Mouse (Mus musculus): ENCODE results near the gene Rpl27a. TPM values are rescaled to one million over a fixed set of nuclear protein-coding genes. Genes with fewer than 3 reads are reported as not detected.

The Rpl27a gene
- 299 and 318 TPM in 2 replicates for polyA plus RNA-seq (2012; rRNA removed)

DNA sequence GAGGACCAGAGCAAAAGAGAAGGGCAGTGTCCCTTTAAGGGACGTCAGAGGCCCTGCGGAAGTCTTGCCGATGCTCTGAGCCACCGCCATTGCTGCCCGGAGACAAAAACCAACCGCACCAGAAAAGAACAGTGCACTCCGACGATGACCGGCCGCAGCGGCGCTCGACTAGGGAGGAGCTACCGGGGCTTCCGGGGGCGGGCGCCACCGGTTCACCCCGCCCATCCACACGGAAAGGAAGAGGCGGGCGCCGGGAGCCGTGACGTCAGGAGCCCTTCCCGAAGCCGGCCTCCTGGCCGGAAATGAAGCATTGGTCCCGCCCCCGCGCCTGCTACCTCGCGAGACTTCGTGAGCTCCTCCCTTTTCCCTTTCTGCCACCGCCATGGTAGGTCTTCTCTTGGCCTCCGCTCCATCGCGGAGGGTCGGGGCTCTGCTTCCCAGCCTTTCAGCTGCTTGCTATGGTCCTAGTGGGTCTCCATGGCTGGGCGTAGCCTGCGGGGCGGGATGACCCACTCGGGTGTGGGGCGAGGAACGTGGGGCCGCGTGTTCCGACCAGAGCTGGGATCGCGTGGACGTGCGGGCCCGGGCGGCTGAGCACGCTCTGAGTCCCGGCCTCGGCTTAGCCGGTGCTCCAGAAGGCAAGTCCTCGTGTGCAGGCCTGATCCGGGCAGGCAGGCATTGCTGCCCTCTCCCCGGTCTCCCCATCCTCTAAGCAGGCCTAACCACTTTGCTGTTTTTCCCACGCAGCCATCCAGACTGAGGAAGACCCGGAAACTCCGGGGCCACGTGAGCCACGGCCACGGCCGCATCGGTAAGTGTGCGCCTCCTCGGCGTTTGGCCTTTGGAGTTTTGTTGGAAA, at the start of gene Rpl27a:
Gene Rpl27a (plus strand): TSS at position 310 of the 859 bp plus-strand sequence.
- Histone ChIP-seq H3K27me3 (ENCODE audit: control insufficient read depth, insufficient read depth, low read length) (no peaks in the 10 kb centered on the region), H3K27ac (ENCODE audit: insufficient read depth, low read length) (peak within 1 kb of the TSS; percentile 90), H3K4me1 (ENCODE audit: control insufficient read depth, insufficient read depth, low read length) (peaks cover 8% of the 10 kb centered on the region; the same call in 1 of the 2 replicates), H3K4me3 (replicated peaks; ENCODE audit: insufficient read depth, low read depth, low read length) (peak within 1 kb of the TSS; percentile 88)
- peak; percentile 99 for DNase-seq
- WGBS: under 1% methylated on average over 72 of the region's 72 CpGs
- TF ChIP-seq POLR2A (IDR thresholded peaks at IDR 0.05; ENCODE audit: borderline replicate concordance, insufficient read depth, low read length): peak; percentile 96
- TF ChIP-seq CTCF (IDR thresholded peaks at IDR 0.05; ENCODE audit: borderline replicate concordance, insufficient read depth, low read depth, low read length): no peak

DNA sequence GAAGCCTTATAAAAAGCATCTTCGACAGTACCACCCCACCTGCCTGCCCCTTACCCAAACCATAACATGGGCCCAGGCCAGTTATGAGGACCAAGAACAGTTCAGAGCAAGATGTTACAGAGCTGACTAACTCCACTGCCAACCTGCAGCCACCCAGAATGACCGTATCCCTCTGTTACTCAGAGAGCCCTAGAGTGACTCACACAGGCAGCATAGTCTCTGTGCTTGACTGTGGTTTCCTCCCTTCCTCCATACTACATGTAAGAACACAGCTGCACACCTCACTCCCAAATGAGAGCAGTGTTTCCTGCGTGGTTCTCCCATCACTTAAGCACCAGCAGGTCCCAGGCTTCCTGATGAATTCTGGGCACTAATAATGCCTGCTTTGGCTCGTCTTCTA, 48.2 kb upstream of the Rpl27a start:
- Histone ChIP-seq H3K27ac (ENCODE audit: insufficient read depth, low read length) (no peak overlapping the region), H3K27me3 (ENCODE audit: control insufficient read depth, insufficient read depth, low read length) (no peaks in the 10 kb centered on the region), H3K4me1 (ENCODE audit: control insufficient read depth, insufficient read depth, low read length) (peaks cover 8% of the 10 kb centered on the region), H3K4me3 (replicated peaks; ENCODE audit: insufficient read depth, low read depth, low read length) (no peak overlapping the region)
- WGBS: 54% methylated on average over 4 of the region's 4 CpGs
- no peak for DNase-seq
- TF ChIP-seq CTCF (IDR thresholded peaks at IDR 0.05; ENCODE audit: borderline replicate concordance, insufficient read depth, low read depth, low read length): no peak
- no peak for TF ChIP-seq POLR2A (IDR thresholded peaks at IDR 0.05; ENCODE audit: borderline replicate concordance, insufficient read depth, low read length)

DNA sequence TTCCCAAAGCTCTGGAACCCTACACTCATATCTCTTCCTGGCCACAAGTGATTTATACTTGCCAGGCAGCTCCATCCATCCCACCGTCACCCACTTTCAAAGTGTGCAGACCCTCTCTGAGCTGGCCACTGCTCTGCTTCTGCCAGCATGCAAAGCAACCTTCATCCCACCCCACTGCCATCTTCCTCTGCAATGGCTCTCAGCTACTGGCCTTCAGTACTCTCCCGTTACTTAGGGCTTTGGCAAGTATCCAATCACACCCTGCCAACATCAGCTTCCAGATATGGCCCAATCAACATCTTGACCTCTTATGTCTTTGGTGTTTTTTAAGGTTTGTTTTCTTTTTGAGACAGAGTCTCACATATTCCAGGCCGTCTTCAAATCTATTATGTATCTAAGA, 41.0 kb upstream of the Rpl27a start:
- Histone ChIP-seq H3K4me3 (replicated peaks; ENCODE audit: insufficient read depth, low read depth, low read length) (no peak overlapping the region), H3K27ac (ENCODE audit: insufficient read depth, low read length) (no peak overlapping the region), H3K4me1 (ENCODE audit: control insufficient read depth, insufficient read depth, low read length) (no peaks in the 10 kb centered on the region), H3K27me3 (ENCODE audit: control insufficient read depth, insufficient read depth, low read length) (no peaks in the 10 kb centered on the region)
- WGBS: 73% methylated on average over 3 of the region's 3 CpGs
- DNase-seq: no peak
- TF ChIP-seq CTCF (IDR thresholded peaks at IDR 0.05; ENCODE audit: borderline replicate concordance, insufficient read depth, low read depth, low read length) (no peak), POLR2A (IDR thresholded peaks at IDR 0.05; ENCODE audit: borderline replicate concordance, insufficient read depth, low read length) (no peak)

DNA sequence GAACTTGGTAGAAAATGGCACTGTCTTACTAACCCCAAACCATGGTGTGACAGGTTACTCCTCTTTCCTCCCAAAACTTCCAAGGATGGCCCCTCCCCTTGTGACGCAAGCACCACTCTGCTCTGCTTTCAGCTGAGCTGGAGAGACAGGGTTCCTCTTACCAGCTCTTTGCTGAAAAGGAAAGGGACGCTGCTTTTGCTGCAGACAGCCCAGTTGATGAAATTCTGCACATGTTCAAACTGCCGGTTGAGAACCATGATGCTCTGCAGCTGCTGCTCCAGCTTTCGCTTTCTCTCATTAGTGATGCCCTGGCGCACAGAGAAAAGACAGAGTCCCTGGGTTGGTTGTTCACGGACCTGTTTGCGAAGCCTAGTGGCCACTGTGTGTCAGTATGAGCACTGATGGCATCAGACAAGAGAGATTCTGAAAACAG, 38.2 kb upstream of the Rpl27a start:
- no peak for DNase-seq
- H3K4me1 ChIP-seq (ENCODE audit: control insufficient read depth, insufficient read depth, low read length): no peaks in the 10 kb centered on the region
- 25% methylated on average over 7 of the region's 7 CpGs for WGBS
- no peak overlapping the region for H3K27ac ChIP-seq (ENCODE audit: insufficient read depth, low read length)
- TF ChIP-seq POLR2A (IDR thresholded peaks at IDR 0.05; ENCODE audit: borderline replicate concordance, insufficient read depth, low read length) (no peak), CTCF (IDR thresholded peaks at IDR 0.05; ENCODE audit: borderline replicate concordance, insufficient read depth, low read depth, low read length) (no peak)
- no peaks in the 10 kb centered on the region for H3K27me3 ChIP-seq (ENCODE audit: control insufficient read depth, insufficient read depth, low read length)
- no peak overlapping the region for H3K4me3 ChIP-seq (replicated peaks; ENCODE audit: insufficient read depth, low read depth, low read length)

DNA sequence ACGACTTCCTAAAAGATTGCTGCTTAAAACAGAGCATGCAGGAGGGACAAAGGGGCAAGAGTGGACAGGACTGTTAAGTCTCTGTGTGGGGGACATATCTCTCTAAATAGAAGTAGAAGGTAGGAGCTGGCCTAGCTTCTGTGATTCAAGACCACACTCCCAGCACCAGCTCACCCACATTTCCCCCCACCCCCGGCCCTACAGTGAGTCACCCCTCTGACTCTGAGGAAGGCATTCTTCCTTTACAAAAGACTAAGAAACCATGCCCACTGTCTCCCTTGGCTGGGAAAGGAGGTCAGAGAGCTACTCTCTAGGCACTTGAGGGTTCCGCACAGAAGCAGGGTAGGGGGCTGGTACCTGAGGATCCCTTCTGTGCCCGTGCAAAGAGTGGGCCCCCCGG, 34.7 kb upstream of the Rpl27a start:
- TF ChIP-seq CTCF (IDR thresholded peaks at IDR 0.05; ENCODE audit: borderline replicate concordance, insufficient read depth, low read depth, low read length): no peak
- TF ChIP-seq POLR2A (IDR thresholded peaks at IDR 0.05; ENCODE audit: borderline replicate concordance, insufficient read depth, low read length): no peak
- Histone ChIP-seq H3K27me3 (ENCODE audit: control insufficient read depth, insufficient read depth, low read length) (no peaks in the 10 kb centered on the region), H3K4me1 (ENCODE audit: control insufficient read depth, insufficient read depth, low read length) (no peaks in the 10 kb centered on the region), H3K4me3 (replicated peaks; ENCODE audit: insufficient read depth, low read depth, low read length) (no peak overlapping the region), H3K27ac (ENCODE audit: insufficient read depth, low read length) (no peak overlapping the region)
- DNase-seq: no peak
- 65% methylated on average over 5 of the region's 5 CpGs for WGBS

DNA sequence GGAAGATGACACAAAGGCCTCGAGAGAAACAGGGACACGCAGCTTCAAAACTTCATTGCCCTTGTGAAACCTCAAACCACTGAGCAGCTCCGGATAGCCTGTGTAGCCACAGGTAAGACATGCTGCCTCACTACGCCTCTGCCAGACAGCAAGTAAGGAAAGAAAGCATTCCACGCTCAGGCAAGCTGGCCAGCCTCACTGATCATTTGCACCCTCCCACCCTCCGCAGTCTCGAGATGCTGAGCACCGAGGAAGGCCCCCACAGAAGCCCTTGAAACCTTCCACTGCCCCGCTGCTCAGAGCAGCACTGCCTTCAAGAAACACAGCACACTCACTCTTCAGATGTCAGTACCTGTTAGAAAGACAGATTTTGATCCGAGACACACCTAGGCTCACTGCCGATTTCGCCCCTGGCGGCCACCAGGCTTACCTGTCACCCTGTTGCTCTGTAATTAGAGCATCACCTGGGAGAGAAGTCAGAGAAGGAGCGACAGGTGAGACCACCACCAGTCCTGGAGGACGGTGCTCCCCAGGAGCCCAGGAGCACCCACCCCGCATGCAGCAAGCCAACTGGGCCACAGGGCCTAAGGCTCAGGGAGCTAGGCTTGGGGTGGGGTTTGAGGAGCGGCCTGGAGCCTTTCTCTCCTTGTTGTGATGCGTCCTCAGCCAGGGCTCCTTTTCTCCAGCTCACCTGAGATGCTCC, 26.2 kb upstream of the Rpl27a start:
- no peak for TF ChIP-seq POLR2A (IDR thresholded peaks at IDR 0.05; ENCODE audit: borderline replicate concordance, insufficient read depth, low read length)
- no peak for TF ChIP-seq CTCF (IDR thresholded peaks at IDR 0.05; ENCODE audit: borderline replicate concordance, insufficient read depth, low read depth, low read length)
- DNase-seq: peak; percentile 26 to 54
- H3K4me3 ChIP-seq (replicated peaks; ENCODE audit: insufficient read depth, low read depth, low read length): peak overlapping the region; percentile 66
- WGBS: 69% methylated on average over 18 of the region's 18 CpGs
- no peaks in the 10 kb centered on the region for H3K27me3 ChIP-seq (ENCODE audit: control insufficient read depth, insufficient read depth, low read length)
- peaks cover 6% of the 10 kb centered on the region; the same call in 1 of the 2 replicates for H3K4me1 ChIP-seq (ENCODE audit: control insufficient read depth, insufficient read depth, low read length)
- H3K27ac ChIP-seq (ENCODE audit: insufficient read depth, low read length): peak overlapping the region; percentile 38

DNA sequence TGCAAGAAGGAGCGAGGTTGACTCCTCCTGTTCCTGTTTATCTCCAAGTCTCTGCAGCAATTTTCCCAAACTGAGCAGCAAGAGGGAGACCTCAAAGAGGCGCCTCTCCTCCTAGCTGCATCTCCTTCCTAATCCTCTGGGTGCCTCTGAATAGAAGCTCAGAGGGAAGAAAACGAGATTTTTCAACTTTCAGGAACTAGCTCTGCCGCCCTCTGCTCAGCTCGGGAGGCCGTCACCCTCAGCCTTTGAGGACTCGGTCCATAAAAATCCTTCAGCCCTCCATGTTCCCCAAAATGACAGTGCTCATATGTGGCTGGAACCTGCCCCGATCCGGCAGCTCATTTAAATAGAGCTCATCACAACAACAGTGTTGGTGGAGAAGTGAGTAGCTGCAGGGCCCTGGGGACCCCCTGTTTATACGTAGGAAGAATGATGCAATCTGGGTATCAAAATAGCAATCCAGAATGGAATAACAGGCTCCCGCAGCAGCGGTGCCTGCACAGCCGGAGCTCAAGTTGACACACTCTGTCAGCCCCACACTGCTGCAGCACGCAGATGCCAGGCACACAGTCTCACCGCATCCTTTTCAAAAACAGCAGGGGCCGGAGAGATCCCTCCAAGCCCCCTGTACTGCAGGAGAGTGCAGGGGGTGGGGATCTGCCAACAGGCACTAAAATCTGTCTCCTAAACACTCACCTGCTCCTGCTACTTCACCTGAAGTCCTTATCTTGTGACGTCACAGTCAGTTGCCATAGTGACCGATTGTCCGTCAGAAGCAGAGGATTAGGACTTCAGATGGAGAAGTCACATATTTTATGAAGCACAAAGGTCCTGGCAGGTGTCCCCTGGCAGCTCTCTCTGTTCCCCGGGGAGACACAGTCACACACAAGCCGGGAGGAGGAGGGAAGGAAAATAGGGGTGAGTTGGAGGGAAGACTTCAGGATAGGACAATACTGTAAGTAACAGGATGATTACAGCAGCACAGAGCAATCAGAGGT, 25.3 kb upstream of the Rpl27a start:
- H3K27ac ChIP-seq (ENCODE audit: insufficient read depth, low read length): peak overlapping the region; percentile 38
- WGBS: 7% methylated on average over 21 of the region's 21 CpGs

More for the DNA sequence above, 25.3 kb upstream of the Rpl27a start:
- Histone ChIP-seq H3K27me3 (ENCODE audit: control insufficient read depth, insufficient read depth, low read length) (no peaks in the 10 kb centered on the region), H3K4me1 (ENCODE audit: control insufficient read depth, insufficient read depth, low read length) (peaks cover 6% of the 10 kb centered on the region; the same call in 1 of the 2 replicates), H3K4me3 (replicated peaks; ENCODE audit: insufficient read depth, low read depth, low read length) (peak overlapping the region; percentile 66)
- DNase-seq: peak; percentile 74 to 77
- TF ChIP-seq POLR2A (IDR thresholded peaks at IDR 0.05; ENCODE audit: borderline replicate concordance, insufficient read depth, low read length): no peak; the same call in 1 of the 2 replicates
- TF ChIP-seq CTCF (IDR thresholded peaks at IDR 0.05; ENCODE audit: borderline replicate concordance, insufficient read depth, low read depth, low read length): 0 out of 2 replicates have a peak, but pooled peaks have one; percentile 3

Measured in cerebellum, adult 2 months (tissue).